Mouse (Mus musculus): ENCODE measurements at regions not wholly inside any gene's neighbourhood (a gene's known extent, or its start where the extent isn't known, plus 50 kb on each side); places are given as distances from the start of the nearest gene placed in this dataset.

DNA sequence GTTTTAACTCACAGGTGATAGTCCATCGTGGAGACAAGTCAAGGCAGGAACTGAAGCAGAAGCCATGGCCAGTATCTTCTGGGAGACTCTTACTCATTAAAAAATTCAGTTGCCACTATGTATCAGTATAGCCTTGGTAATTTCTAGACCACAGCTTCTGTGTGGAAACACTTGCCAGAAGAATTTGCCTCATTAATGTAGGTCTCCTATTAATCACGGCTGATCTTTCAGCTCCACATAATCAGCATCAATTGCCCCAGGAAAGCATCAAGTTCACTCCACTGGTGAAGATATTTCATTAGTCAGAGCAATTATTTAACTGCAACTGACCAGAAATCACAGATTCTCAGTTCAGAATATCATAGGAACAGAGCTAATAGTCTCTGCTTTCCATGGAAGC, 189.8 kb upstream of the Alg10b start:
- in situ Hi-C loops (cut with MboI; ENCODE audit: low pct_ligation_motif_present, low pct_unique_long_range_greater_than_20kb, low sequenced_read_pairs): no loop called here
- TF ChIP-seq CTCF (conservative IDR thresholded peaks at IDR 0.05 in 1 of 2, IDR thresholded peaks at IDR 0.05 in 1 of 2; ENCODE audit: low read depth in 2 of 2, low read length in 2 of 2): no peak
- TF ChIP-seq USF2 (conservative IDR thresholded peaks at IDR 0.05; ENCODE audit: low read depth, low read length): no peak
- TF ChIP-seq RAD21 (IDR thresholded peaks at IDR 0.05; ENCODE audit: low read depth, low read length): no peak
- TF ChIP-seq PAX5 (IDR thresholded peaks at IDR 0.05; ENCODE audit: low read length): no peak
- TF ChIP-seq POLR2AphosphoS2 (IDR thresholded peaks at IDR 0.05; ENCODE audit: low read depth, low read length): no peak
- TF ChIP-seq SMC3 (IDR thresholded peaks at IDR 0.05; ENCODE audit: low read depth, low read length): no peak
- TF ChIP-seq CHD2 (IDR thresholded peaks at IDR 0.05; ENCODE audit: low read length): no peak
- no peak for TF ChIP-seq IRF4 (IDR thresholded peaks at IDR 0.05; ENCODE audit: low read depth, low read length)
- TF ChIP-seq BHLHE40 (IDR thresholded peaks at IDR 0.05; ENCODE audit: low read depth, low read length): no peak
- no peak for TF ChIP-seq MAFK (IDR thresholded peaks at IDR 0.05; ENCODE audit: insufficient replicate concordance, low read length)
- H3K4me3 ChIP-seq (replicated peaks in 1 of 3; ENCODE audit: low read depth in 2 of 3, low read length in 2 of 3, poor library complexity in 1 of 3): no peak overlapping the region

DNA sequence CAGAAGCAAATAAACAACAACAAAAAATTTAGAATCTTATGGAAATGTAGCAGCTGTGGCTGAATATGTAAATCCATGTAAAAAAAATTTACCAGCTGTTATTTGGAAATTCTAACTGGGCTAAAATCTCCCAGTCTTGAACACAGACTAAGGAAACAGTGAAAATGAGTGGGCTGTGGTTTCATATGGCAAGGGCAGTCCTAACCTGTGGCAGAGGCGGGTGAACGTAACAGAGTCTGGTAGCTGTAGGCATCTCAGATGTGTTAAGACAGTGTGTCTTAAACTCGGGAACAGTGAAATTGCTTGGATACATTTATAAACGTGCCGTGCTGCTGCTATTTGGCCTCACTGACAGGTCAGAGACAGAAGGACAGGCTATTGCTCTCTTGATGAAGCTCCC, 178.4 kb upstream of the Alg10b start:
- H3K4me1 ChIP-seq (ENCODE audit: control insufficient read depth in 1 of 2, insufficient read depth in 2 of 2): no peaks in the 10 kb centered on the region
- H3K4me3 ChIP-seq (replicated peaks in 1 of 3; ENCODE audit: low read depth in 2 of 3, low read length in 2 of 3, poor library complexity in 1 of 3): no peak overlapping the region
- H3K27me3 ChIP-seq (replicated peaks): no peaks in the 10 kb centered on the region
- H3K4me2 ChIP-seq (ENCODE audit: insufficient read depth, low read depth, poor library complexity, severe bottlenecking): no peak overlapping the region
- H3K9ac ChIP-seq (ENCODE audit: insufficient read depth, low read depth): no peak overlapping the region
- no peak overlapping the region for H3K27ac ChIP-seq (ENCODE audit: insufficient read depth, low read depth)
- H3K9me3 ChIP-seq (replicated peaks; ENCODE audit: low read length): peaks cover 34% of the 10 kb centered on the region
- H3K79me2 ChIP-seq (replicated peaks; ENCODE audit: control insufficient read depth, extremely low read depth, insufficient read depth, poor library complexity, severe bottlenecking): no peaks in the 10 kb centered on the region
- dilution Hi-C loops (cut with MboI; ENCODE audit: extremely low pct_ligation_motif_present, extremely low pct_unique_long_range_greater_than_20kb, low sequenced_read_pairs) (no loop called here), in situ Hi-C loops (cut with MboI; ENCODE audit: low pct_ligation_motif_present, low pct_unique_long_range_greater_than_20kb, low sequenced_read_pairs) (no loop called here)
- no peaks in the 10 kb centered on the region for H3K36me3 ChIP-seq (replicated peaks in 1 of 2; ENCODE audit: control insufficient read depth in 1 of 2, insufficient read depth in 1 of 2, low read length in 1 of 2)
- no peak for TF ChIP-seq ZKSCAN1 (IDR thresholded peaks at IDR 0.05; ENCODE audit: borderline replicate concordance, low read depth, low read length)
- no peak for TF ChIP-seq GABPA (IDR thresholded peaks at IDR 0.05; ENCODE audit: insufficient replicate concordance, low read depth, low read length)
- no peak for DNase-seq (ENCODE audit: extremely low read depth)

More for the DNA sequence above, 189.8 kb upstream of the Alg10b start:
- no peaks in the 10 kb centered on the region for H3K4me1 ChIP-seq (ENCODE audit: control insufficient read depth in 1 of 2, insufficient read depth in 2 of 2)
- H3K9me3 ChIP-seq (replicated peaks; ENCODE audit: low read length): peaks cover 31% of the 10 kb centered on the region
- H3K27ac ChIP-seq (ENCODE audit: insufficient read depth, low read depth): no peak overlapping the region
- no peak for DNase-seq (ENCODE audit: extremely low read depth)
- no peaks in the 10 kb centered on the region for H3K36me3 ChIP-seq (replicated peaks in 1 of 2; ENCODE audit: control insufficient read depth in 1 of 2, insufficient read depth in 1 of 2, low read length in 1 of 2)
- H3K27me3 ChIP-seq (replicated peaks): no peaks in the 10 kb centered on the region
- H3K79me2 ChIP-seq (replicated peaks; ENCODE audit: control insufficient read depth, extremely low read depth, insufficient read depth, poor library complexity, severe bottlenecking): no peaks in the 10 kb centered on the region
- H3K9ac ChIP-seq (ENCODE audit: insufficient read depth, low read depth): no peak overlapping the region
- dilution Hi-C loops (cut with MboI; ENCODE audit: extremely low pct_ligation_motif_present, extremely low pct_unique_long_range_greater_than_20kb, low sequenced_read_pairs): no loop called here
- H3K4me2 ChIP-seq (ENCODE audit: insufficient read depth, low read depth, poor library complexity, severe bottlenecking): no peak overlapping the region

DNA sequence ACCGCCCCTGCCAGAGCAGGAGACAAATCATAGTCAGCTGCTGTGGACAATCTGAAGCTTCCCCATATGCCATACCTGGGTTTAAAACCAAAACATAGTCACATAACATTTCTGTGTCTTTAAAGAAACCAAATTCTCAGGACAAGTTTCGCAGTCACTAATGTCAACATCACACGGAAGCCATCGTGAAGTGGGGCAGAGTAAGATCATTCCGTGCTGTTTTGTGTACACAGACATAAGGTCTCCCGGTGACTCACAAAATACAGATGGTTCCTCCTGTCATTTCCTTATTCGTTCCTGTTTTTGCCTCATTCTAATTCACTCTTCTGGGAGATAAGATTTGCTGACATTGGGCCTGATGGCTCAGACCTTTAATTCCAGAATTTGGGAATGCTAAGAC, 162.1 kb upstream of the Alg10b start:
- dilution Hi-C loops (cut with MboI; ENCODE audit: extremely low pct_ligation_motif_present, extremely low pct_unique_long_range_greater_than_20kb, low sequenced_read_pairs): no loop called here
- Histone ChIP-seq H3K79me2 (replicated peaks; ENCODE audit: control insufficient read depth, extremely low read depth, insufficient read depth, poor library complexity, severe bottlenecking) (no peaks in the 10 kb centered on the region), H3K9me3 (replicated peaks; ENCODE audit: low read length) (peaks cover 52% of the 10 kb centered on the region), H3K9ac (ENCODE audit: insufficient read depth, low read depth) (no peak overlapping the region), H3K27ac (ENCODE audit: insufficient read depth, low read depth) (no peak overlapping the region), H3K4me2 (ENCODE audit: insufficient read depth, low read depth, poor library complexity, severe bottlenecking) (no peak overlapping the region), H3K4me3 (replicated peaks in 1 of 3; ENCODE audit: low read depth in 2 of 3, low read length in 2 of 3, poor library complexity in 1 of 3) (no peak overlapping the region), H3K4me1 (ENCODE audit: control insufficient read depth in 1 of 2, insufficient read depth in 2 of 2) (no peaks in the 10 kb centered on the region), H3K36me3 (replicated peaks in 1 of 2; ENCODE audit: control insufficient read depth in 1 of 2, insufficient read depth in 1 of 2, low read length in 1 of 2) (no peaks in the 10 kb centered on the region), H3K27me3 (replicated peaks) (no peaks in the 10 kb centered on the region)
- TF ChIP-seq RAD21 (IDR thresholded peaks at IDR 0.05; ENCODE audit: low read depth, low read length) (no peak), NRF1 (IDR thresholded peaks at IDR 0.05; ENCODE audit: low read depth, low read length) (no peak), CHD1 (IDR thresholded peaks at IDR 0.05; ENCODE audit: low read depth, low read length) (no peak), NELFE (IDR thresholded peaks at IDR 0.05; ENCODE audit: low read depth, low read length) (no peak), ZMIZ1 (IDR thresholded peaks at IDR 0.05; ENCODE audit: low read depth, low read length) (no peak), ZKSCAN1 (IDR thresholded peaks at IDR 0.05; ENCODE audit: borderline replicate concordance, low read depth, low read length) (no peak), CHD2 (IDR thresholded peaks at IDR 0.05; ENCODE audit: low read length) (no peak), SIN3A (IDR thresholded peaks at IDR 0.05; ENCODE audit: low read length) (no peak), MEF2A (IDR thresholded peaks at IDR 0.05; ENCODE audit: borderline replicate concordance, low read depth, low read length) (no peak), JUND (conservative IDR thresholded peaks at IDR 0.05; ENCODE audit: low read depth, low read length) (no peak), MAFK (IDR thresholded peaks at IDR 0.05; ENCODE audit: insufficient replicate concordance, low read length) (no peak), TCF12 (IDR thresholded peaks at IDR 0.05; ENCODE audit: low read depth, low read length) (no peak), SMC3 (IDR thresholded peaks at IDR 0.05; ENCODE audit: low read depth, low read length) (no peak), ETS1 (conservative IDR thresholded peaks at IDR 0.05; ENCODE audit: low read depth, low read length) (no peak), TBP (conservative IDR thresholded peaks at IDR 0.05; ENCODE audit: low read depth, low read length) (no peak), USF2 (conservative IDR thresholded peaks at IDR 0.05; ENCODE audit: low read depth, low read length) (no peak), RCOR1 (conservative IDR thresholded peaks at IDR 0.05; ENCODE audit: low read depth, low read length) (no peak), KAT2A (IDR thresholded peaks at IDR 0.05; ENCODE audit: insufficient replicate concordance, low read length) (no peak), ZC3H11A (IDR thresholded peaks at IDR 0.05; ENCODE audit: low read depth, low read length) (no peak), MYC (IDR thresholded peaks at IDR 0.05; ENCODE audit: low read depth, low read length) (no peak)
- in situ Hi-C loops (cut with MboI; ENCODE audit: low pct_ligation_motif_present, low pct_unique_long_range_greater_than_20kb, low sequenced_read_pairs): no loop called here
- no peak for DNase-seq (ENCODE audit: extremely low read depth)

Measured in CH12.LX (cell line).